Mouse (Mus musculus): ENCODE results near the gene Kctd12.

GRCm38 (mm10) chr14:102942222-102942843, 40.1 kb downstream of the Kctd12 start:
- TF ChIP-seq ZNF384 (IDR thresholded peaks at IDR 0.05; ENCODE audit: low read depth, low read length) = no peak
- TF ChIP-seq POLR2A (IDR thresholded peaks at IDR 0.05; ENCODE audit: control insufficient read depth in 1 of 2, insufficient read depth in 1 of 2, low read depth in 1 of 2, low read length in 2 of 2, poor library complexity in 1 of 2) = no peak
- TF ChIP-seq GATA1 (IDR thresholded peaks at IDR 0.05; ENCODE audit: low read depth, low read length) = no peak
- no peak for TF ChIP-seq RCOR1 (IDR thresholded peaks at IDR 0.05; ENCODE audit: low read depth, low read length)
- no peak for TF ChIP-seq E2F4 (IDR thresholded peaks at IDR 0.05; ENCODE audit: borderline replicate concordance, low read depth, low read length)
- no peak for TF ChIP-seq CTCF (IDR thresholded peaks at IDR 0.05 in 2 of 3, conservative IDR thresholded peaks at IDR 0.05 in 1 of 3; ENCODE audit: control insufficient read depth in 1 of 3, insufficient read depth in 1 of 3, low read depth in 2 of 3, low read length in 3 of 3, poor library complexity in 1 of 3, severe bottlenecking in 1 of 3)
